Mouse (Mus musculus): Measurements from ENCODE around the gene Arrb2. TPM values are rescaled to one million over a fixed set of nuclear protein-coding genes. Genes with fewer than 3 reads are reported as not detected.
"Not testable (repeated sequence)": the region's sequence is repeated elsewhere in the genome, so short reads cannot be mapped to it uniquely, and the experiment has no call there.

Arrb2 gene
- polyA plus RNA-seq, 1 experiment from 2014 or later = 15.6 TPM

DNA sequence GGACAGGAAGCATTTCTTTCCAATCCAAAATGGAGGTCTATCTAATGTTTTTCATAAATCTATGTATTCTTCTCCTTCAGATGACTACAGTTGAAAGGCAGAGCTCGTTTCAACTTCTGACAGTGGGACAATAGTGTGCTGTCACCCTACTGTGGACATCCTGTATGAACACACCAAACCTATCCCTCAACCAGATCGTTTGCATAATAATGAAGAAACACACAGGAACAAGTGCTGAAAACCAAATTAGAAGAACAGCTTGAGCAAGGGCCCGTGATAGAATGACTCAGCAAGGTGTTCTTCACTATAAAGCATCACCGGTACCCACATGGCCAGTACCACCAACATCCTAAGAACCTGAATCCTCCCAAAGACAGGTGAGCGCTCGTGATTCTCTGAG lies 5.8 kb upstream of the Arrb2 start:
- not testable (repeated sequence) for H3K4me1 ChIP-seq (replicated peaks); H3K4me2 ChIP-seq; H3K4me3 ChIP-seq (replicated peaks); ATAC-seq (ENCODE audit: insufficient read depth); H3K9me3 ChIP-seq (replicated peaks); H3K36me3 ChIP-seq (replicated peaks); H3K27me3 ChIP-seq; H3K27ac ChIP-seq (replicated peaks); H3K9ac ChIP-seq
- 57% methylated on average over 6 of the region's 6 CpGs for WGBS (ENCODE audit: insufficient replicate concordance)

DNA sequence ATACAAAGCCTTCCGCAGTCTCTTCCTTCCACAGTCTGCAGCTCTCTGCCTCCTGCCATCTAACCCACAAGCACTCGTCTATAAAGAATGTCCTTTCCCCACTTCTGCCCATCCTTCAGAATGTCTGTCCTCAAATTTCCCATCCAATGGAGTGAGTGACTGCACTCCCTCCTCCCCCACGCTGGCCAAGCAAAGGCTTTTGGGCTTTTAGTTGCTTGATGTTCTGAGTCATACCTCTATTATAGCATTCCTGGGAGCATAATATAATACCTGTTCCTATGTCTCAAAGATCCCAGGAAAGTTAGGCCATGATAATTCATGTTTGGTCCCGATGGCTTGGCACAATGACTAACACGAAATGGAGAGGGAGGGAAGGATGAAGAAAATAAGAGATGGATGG lies 861 bp upstream of the Arrb2 start:
- H3K36me3 ChIP-seq (replicated peaks) = peaks cover 10% of the 10 kb centered on the region
- peaks cover 53% of the 10 kb centered on the region for H3K4me1 ChIP-seq (replicated peaks)
- no peaks in the 10 kb centered on the region for H3K27me3 ChIP-seq
- H3K27ac ChIP-seq (replicated peaks) = no peak overlapping the region
- peak overlapping the region; percentile 28; the same call in 1 of the 2 replicates for H3K9ac ChIP-seq
- no peaks in the 10 kb centered on the region for H3K9me3 ChIP-seq (replicated peaks)
- 38% methylated on average over 5 of the region's 5 CpGs for WGBS (ENCODE audit: insufficient replicate concordance)
- H3K4me3 ChIP-seq (replicated peaks) = peak overlapping the region; percentile 78
- ATAC-seq (ENCODE audit: insufficient read depth) = no peak
- peak overlapping the region; percentile 98 for H3K4me2 ChIP-seq

DNA sequence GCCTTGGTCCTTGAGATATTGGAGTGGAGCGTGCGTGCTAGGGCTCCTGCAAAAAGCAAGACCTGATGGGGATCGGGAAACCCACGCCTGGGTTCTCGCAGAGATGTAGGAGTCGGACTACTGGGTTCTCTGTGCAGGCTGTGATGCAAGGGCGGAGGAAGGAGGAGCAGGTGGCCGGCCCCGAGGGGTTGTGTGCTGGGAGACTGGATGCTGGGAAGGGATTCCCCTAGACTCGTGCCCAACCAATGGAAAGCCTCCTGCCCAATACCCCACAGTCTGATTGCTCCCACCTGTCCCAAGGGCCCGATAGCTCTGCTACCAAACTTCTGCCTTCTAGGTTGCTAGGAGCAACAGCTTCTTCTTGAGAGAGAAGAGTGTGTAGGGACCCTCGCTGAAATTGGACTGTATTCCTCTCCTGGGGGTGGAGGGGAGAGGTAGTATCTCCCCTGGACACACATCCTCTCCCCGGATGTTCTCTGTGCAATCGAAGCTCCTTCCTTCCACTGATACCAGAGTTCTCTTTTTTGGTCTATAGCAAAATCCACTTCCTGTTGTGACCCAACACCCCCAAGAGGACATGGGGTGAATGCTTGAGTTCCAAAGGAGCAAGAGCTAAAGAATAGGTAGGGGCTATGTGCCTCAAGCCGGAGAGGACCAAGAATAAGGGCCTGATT lies 597 bp downstream of the Arrb2 start:
- WGBS (ENCODE audit: insufficient replicate concordance) = under 1% methylated on average over 15 of the region's 15 CpGs
- H3K27me3 ChIP-seq = no peaks in the 10 kb centered on the region
- peaks cover 25% of the 10 kb centered on the region for H3K36me3 ChIP-seq (replicated peaks)
- peaks cover 57% of the 10 kb centered on the region for H3K4me1 ChIP-seq (replicated peaks)
- H3K9me3 ChIP-seq (replicated peaks) = no peaks in the 10 kb centered on the region
- peak overlapping the region; percentile 79 for H3K9ac ChIP-seq
- peak overlapping the region; percentile 78 for H3K4me3 ChIP-seq (replicated peaks)
- peak; percentile 10 for ATAC-seq (ENCODE audit: insufficient read depth)
- H3K4me2 ChIP-seq = peak overlapping the region; percentile 98
- peak overlapping the region; percentile 84 for H3K27ac ChIP-seq (replicated peaks)

DNA sequence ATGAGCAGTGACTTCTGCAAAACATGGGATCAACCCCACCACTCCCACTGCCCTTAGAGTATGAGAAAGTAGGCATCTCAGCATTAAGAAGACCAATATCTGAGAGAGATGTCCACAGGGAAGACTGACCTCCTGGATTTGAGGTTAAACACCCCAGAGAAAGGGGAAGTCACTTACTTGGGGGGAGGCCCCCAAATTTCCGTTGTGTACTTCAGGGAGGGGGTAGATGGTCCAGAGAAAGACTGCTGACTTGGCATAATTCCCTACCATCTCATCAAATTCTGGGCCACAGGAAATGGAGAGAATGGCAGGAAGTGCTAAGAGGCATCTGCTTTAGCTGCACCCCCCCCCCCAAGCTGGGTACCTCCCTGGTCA lies 1.1 kb downstream of the Arrb2 start:
- Histone ChIP-seq H3K27ac (replicated peaks) (peak overlapping the region; percentile 84), H3K9me3 (replicated peaks) (no peaks in the 10 kb centered on the region), H3K4me1 (replicated peaks) (peaks cover 57% of the 10 kb centered on the region), H3K9ac (no peak overlapping the region; the same call in 1 of the 2 replicates), H3K36me3 (replicated peaks) (peaks cover 30% of the 10 kb centered on the region), H3K4me2 (peak overlapping the region; percentile 98), H3K4me3 (replicated peaks) (peak overlapping the region; percentile 78), H3K27me3 (no peaks in the 10 kb centered on the region)
- ATAC-seq (ENCODE audit: insufficient read depth) = no peak
- 14% methylated on average over 1 of the region's 1 CpGs for WGBS (ENCODE audit: insufficient replicate concordance)

- Histone ChIP-seq H3K4me1 (replicated peaks) (peaks cover 57% of the 10 kb centered on the region), H3K9me3 (replicated peaks) (no peaks in the 10 kb centered on the region), H3K27ac (replicated peaks) (peak overlapping the region; percentile 84; the same call in 1 of the 2 replicates), H3K4me2 (peak overlapping the region; percentile 98), H3K36me3 (replicated peaks) (peaks cover 34% of the 10 kb centered on the region), H3K4me3 (replicated peaks) (peak overlapping the region; percentile 78), H3K27me3 (no peaks in the 10 kb centered on the region), H3K9ac (no peak overlapping the region; the same call in 1 of the 2 replicates)
- WGBS (ENCODE audit: insufficient replicate concordance) = 71% methylated on average over 3 of the region's 3 CpGs
- no peak for ATAC-seq (ENCODE audit: insufficient read depth)
Observed at GRCm38 (mm10) chr11:70433951-70434350, 1.5 kb downstream of the Arrb2 start.

GRCm38 (mm10) chr11:70435476-70435875 lies 3.0 kb downstream of the Arrb2 start:
- peaks cover 61% of the 10 kb centered on the region for H3K4me1 ChIP-seq (replicated peaks)
- no peaks in the 10 kb centered on the region for H3K27me3 ChIP-seq
- H3K9ac ChIP-seq = no peak overlapping the region; the same call in 1 of the 2 replicates
- no peak for ATAC-seq (ENCODE audit: insufficient read depth)
- H3K4me3 ChIP-seq (replicated peaks) = peak overlapping the region; percentile 10
- H3K4me2 ChIP-seq = peak overlapping the region; percentile 98
- WGBS (ENCODE audit: insufficient replicate concordance) = 10% methylated on average over 5 of the region's 5 CpGs
- peaks cover 49% of the 10 kb centered on the region for H3K36me3 ChIP-seq (replicated peaks)
- no peaks in the 10 kb centered on the region for H3K9me3 ChIP-seq (replicated peaks)
- H3K27ac ChIP-seq (replicated peaks) = no peak overlapping the region

DNA sequence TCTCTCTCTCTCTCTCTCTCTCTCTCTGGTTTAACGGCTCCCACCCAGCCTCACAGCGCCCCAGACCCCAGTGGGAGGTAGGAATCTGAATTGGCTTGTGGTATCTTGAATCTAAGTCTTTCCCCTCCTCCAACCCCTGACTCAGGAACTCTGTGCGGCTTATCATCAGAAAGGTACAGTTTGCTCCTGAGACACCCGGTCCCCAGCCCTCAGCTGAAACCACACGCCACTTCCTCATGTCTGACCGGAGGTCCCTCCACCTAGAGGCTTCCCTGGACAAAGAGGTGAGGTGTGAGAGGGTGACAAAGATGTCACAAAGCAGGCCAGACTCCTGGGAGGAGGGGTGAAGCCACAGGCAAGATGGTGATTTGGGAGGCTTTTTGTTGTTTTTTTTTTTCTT lies 5.0 kb downstream of the Arrb2 start:
- H3K4me2 ChIP-seq = no peak overlapping the region
- ATAC-seq (ENCODE audit: insufficient read depth) = no peak

GRCm38 (mm10) chr11:70438728-70439374 lies 6.4 kb downstream of the Arrb2 start:
- Histone ChIP-seq H3K27me3 (no peaks in the 10 kb centered on the region), H3K4me2 (no peak overlapping the region), H3K27ac (replicated peaks) (no peak overlapping the region), H3K9ac (no peak overlapping the region), H3K36me3 (replicated peaks) (peaks cover 56% of the 10 kb centered on the region), H3K4me1 (replicated peaks) (peaks cover 48% of the 10 kb centered on the region), H3K4me3 (replicated peaks) (no peak overlapping the region), H3K9me3 (replicated peaks) (no peaks in the 10 kb centered on the region)
- no peak for ATAC-seq (ENCODE audit: insufficient read depth)
- WGBS (ENCODE audit: insufficient replicate concordance) = 61% methylated on average over 7 of the region's 7 CpGs

More for the DNA sequence above, 5.0 kb downstream of the Arrb2 start:
- peaks cover 62% of the 10 kb centered on the region for H3K4me1 ChIP-seq (replicated peaks)
- H3K36me3 ChIP-seq (replicated peaks) = peaks cover 56% of the 10 kb centered on the region
- no peak overlapping the region for H3K9ac ChIP-seq
- H3K27ac ChIP-seq (replicated peaks) = no peak overlapping the region
- no peak overlapping the region for H3K4me3 ChIP-seq (replicated peaks)
- H3K27me3 ChIP-seq = no peaks in the 10 kb centered on the region
- no peaks in the 10 kb centered on the region for H3K9me3 ChIP-seq (replicated peaks)
- 31% methylated on average over 6 of the region's 6 CpGs for WGBS (ENCODE audit: insufficient replicate concordance)

DNA sequence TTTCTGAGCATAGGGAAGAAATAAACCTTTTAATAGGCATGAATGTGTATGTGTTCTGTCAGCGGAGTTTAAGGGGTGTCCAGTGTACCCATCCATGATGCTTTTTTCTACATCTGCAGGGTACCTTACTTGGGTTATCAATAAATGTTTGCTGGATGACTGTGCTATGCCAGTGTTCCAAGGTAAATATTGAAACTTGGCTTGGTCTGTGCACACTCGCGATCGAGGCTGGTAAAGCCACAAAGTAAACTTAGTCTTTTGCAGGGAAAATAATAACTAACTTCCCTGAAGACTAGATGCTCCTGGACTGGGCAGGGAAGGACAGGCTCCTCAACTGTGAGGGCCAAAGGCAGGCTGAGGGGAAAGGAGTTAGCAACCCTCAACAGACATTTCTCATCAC lies 8.2 kb downstream of the Arrb2 start:
- Histone ChIP-seq H3K36me3 (replicated peaks) (peaks cover 55% of the 10 kb centered on the region), H3K4me3 (replicated peaks) (no peak overlapping the region), H3K27me3 (no peaks in the 10 kb centered on the region), H3K9ac (no peak overlapping the region), H3K9me3 (replicated peaks) (no peaks in the 10 kb centered on the region), H3K4me2 (no peak overlapping the region), H3K27ac (replicated peaks) (no peak overlapping the region), H3K4me1 (replicated peaks) (peaks cover 36% of the 10 kb centered on the region)
- 70% methylated on average over 4 of the region's 4 CpGs for WGBS (ENCODE audit: insufficient replicate concordance)
- no peak for ATAC-seq (ENCODE audit: insufficient read depth)

GRCm38 (mm10) chr11:70441882-70442281 lies 9.4 kb downstream of the Arrb2 start:
- H3K36me3 ChIP-seq (replicated peaks) = peaks cover 42% of the 10 kb centered on the region
- ATAC-seq (ENCODE audit: insufficient read depth) = no peak
- H3K4me1 ChIP-seq (replicated peaks) = peaks cover 36% of the 10 kb centered on the region
- H3K9me3 ChIP-seq (replicated peaks) = no peaks in the 10 kb centered on the region
- no peak overlapping the region for H3K9ac ChIP-seq
- no peak overlapping the region for H3K27ac ChIP-seq (replicated peaks)
- no peaks in the 10 kb centered on the region for H3K27me3 ChIP-seq
- WGBS (ENCODE audit: insufficient replicate concordance) = 65% methylated on average over 7 of the region's 7 CpGs
- H3K4me2 ChIP-seq = no peak overlapping the region
- H3K4me3 ChIP-seq (replicated peaks) = no peak overlapping the region

- Histone ChIP-seq H3K4me1 (replicated peaks) (peaks cover 37% of the 10 kb centered on the region), H3K36me3 (replicated peaks) (peaks cover 22% of the 10 kb centered on the region), H3K9ac (no peak overlapping the region), H3K27me3 (no peaks in the 10 kb centered on the region), H3K4me3 (replicated peaks) (no peak overlapping the region), H3K9me3 (replicated peaks) (no peaks in the 10 kb centered on the region), H3K4me2 (no peak overlapping the region), H3K27ac (replicated peaks) (0 out of 2 replicates have a peak overlapping the region, but pooled peaks have one; percentile 29)
- 54% methylated on average over 3 of the region's 3 CpGs for WGBS (ENCODE audit: insufficient replicate concordance)
- no peak for ATAC-seq (ENCODE audit: insufficient read depth)
Observed at GRCm38 (mm10) chr11:70443964-70444363, 11.5 kb downstream of the Arrb2 start.

Data from liver, embryonic 15.5 days (tissue).